Mouse (Mus musculus) liver, embryonic 14.5 days (tissue): ENCODE measurements around the gene Tomm40.

ENCODE experiments used
- CTCF ChIP-seq: IDR thresholded peaks from 2 replicates; pipeline ENCODE4 v1.5.1; 2016; ENCODE audit warnings: antibody characterized with exemption, low read depth, control low read depth
- EP300 ChIP-seq: IDR thresholded peaks from 2 replicates; pipeline ENCODE4 v1.6.1; 2016; ENCODE audit warnings: antibody characterized with exemption, low read depth

DNA sequence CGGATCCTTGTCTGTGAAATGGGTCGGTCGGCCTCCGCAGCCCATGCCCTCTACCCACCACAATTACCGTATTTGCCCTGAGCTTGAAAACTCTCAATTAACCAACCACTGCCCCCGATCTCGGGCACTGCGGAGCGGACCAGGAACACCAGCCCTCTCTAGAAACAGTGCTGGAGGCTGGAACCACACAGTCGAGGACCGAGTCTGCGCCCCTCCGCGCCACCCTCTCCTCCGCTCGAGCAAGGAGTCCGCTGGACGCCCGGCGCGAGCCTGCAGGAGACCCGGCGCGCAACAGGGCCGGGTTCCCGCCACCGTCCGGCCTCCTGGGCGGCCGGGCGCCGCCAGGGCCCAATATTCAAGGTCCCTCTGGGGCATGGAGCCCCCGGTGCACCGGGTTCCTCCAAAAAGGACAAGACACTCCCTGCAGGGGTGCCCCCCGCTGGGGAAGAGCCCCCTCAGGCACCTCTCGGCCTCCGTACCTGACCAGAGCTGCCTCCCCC, 50.7 kb downstream of the Tomm40 start:
- TF ChIP-seq CTCF (no peak), EP300 (no peak)
